Mouse (Mus musculus): ENCODE data around the gene Ero1l. TPM values are rescaled to one million over a fixed set of nuclear protein-coding genes. Genes with fewer than 3 reads are reported as not detected.
A peak's percentile ranks its signal among the peaks of the same experiment; 100 is the strongest.

Ero1l gene
- total and polyA plus RNA-seq, 2 experiments from 2014 or later, result 21.5 to 32.0 TPM

DNA sequence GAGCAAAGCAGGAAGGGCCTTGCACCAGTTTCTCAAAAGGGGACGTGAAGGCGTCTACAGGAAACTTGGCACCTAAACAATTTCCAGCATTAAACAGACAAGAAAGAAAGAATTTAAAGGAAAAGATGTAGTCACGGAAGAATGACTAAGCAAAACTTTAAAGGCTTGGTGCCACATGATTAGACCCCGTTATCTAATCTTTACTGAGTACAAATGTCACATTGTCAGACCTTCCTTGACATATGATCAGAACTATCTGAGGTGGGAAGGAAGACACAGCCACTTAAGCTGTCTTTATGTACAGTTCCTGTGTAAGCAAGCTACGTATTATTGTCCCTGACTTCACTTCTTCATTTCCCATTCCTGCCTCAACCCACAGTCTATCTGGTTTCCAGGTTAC lies 3.1 kb upstream of the Ero1l start:
- DNase-seq (ENCODE audit: low spot score) (no peak), ATAC-seq (ENCODE audit: low FRiP score) (no peak)
- no peaks in the 10 kb centered on the region for H3K9me3 ChIP-seq (ENCODE audit: low read length)
- H3K27ac ChIP-seq (ENCODE audit: low read depth, low read length), result no peak overlapping the region
- no peak overlapping the region for H3K4me2 ChIP-seq (ENCODE audit: low read depth, low read length, poor library complexity, severe bottlenecking)
- no peak overlapping the region for H3K4me3 ChIP-seq (ENCODE audit: low read depth, low read length)
- H3K36me3 ChIP-seq (ENCODE audit: insufficient read depth, low read length), result no peaks in the 10 kb centered on the region
- TF ChIP-seq CTCF (IDR thresholded peaks at IDR 0.05), result no peak
- 0 out of 2 replicates have a peak, but pooled peaks cover 3% of the 10 kb centered on the region for H3K4me1 ChIP-seq (ENCODE audit: insufficient read depth, low read length)
- no peaks in the 10 kb centered on the region for H3K27me3 ChIP-seq (ENCODE audit: insufficient read depth, low read length)
- H3K9ac ChIP-seq (replicated peaks; ENCODE audit: low read length, poor library complexity, severe bottlenecking), result no peak overlapping the region
- WGBS, result 78% methylated on average over 5 of the region's 5 CpGs

GRCm38 (mm10) chr14:45321067-45321466 lies 2.5 kb upstream of the Ero1l start:
- no peaks in the 10 kb centered on the region for H3K36me3 ChIP-seq (ENCODE audit: insufficient read depth, low read length)
- DNase-seq (ENCODE audit: low spot score), result no peak
- no peak overlapping the region for H3K4me2 ChIP-seq (ENCODE audit: low read depth, low read length, poor library complexity, severe bottlenecking)
- 85% methylated on average over 3 of the region's 3 CpGs for WGBS
- H3K9ac ChIP-seq (replicated peaks; ENCODE audit: low read length, poor library complexity, severe bottlenecking), result no peak overlapping the region
- H3K27me3 ChIP-seq (ENCODE audit: insufficient read depth, low read length), result no peaks in the 10 kb centered on the region
- 0 out of 2 replicates have a peak, but pooled peaks cover 7% of the 10 kb centered on the region for H3K4me1 ChIP-seq (ENCODE audit: insufficient read depth, low read length)
- TF ChIP-seq CTCF (IDR thresholded peaks at IDR 0.05), result no peak
- H3K27ac ChIP-seq (ENCODE audit: low read depth, low read length), result no peak overlapping the region
- ATAC-seq (ENCODE audit: low FRiP score), result no peak
- no peak overlapping the region for H3K4me3 ChIP-seq (ENCODE audit: low read depth, low read length)
- no peaks in the 10 kb centered on the region for H3K9me3 ChIP-seq (ENCODE audit: low read length)

DNA sequence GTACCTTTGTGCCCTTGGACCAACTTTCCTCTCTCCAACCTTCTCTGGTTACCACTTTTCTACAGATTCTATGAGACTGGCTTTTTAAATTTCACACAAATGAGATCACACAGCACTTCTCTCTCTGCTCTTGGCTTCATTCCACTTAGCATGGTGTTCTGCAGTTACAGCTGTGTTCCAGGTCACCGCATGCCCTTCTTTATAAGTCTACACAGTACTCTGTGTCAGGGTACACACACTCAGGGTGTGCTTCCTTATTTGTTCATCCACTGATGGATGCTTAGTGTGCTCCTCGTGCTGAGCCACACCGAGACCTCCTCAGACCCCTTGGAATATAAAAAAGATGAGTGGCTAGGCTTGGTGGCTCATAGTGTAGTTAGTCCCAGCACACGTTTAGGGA lies 1.5 kb upstream of the Ero1l start:
- no peak for ATAC-seq (ENCODE audit: low FRiP score)

DNA sequence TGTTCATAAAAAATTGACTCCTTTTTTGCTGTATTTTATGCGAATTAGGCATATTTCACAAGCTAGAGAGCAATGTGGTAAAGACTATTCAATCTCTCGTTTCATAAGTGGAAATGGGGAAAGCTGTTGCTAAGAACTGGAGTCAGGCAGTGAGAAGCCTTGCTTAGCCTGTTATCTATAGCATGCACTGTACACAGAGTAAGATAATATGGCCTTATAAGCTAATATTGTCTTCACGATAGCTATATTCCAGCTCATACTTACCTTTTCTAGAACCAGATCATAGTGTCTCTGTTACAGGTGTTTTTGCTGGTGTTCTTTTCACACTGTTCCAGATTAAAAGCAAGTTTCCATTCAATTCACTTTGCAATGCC lies 653 bp upstream of the Ero1l start:
- Histone ChIP-seq H3K4me2 (ENCODE audit: low read depth, low read length, poor library complexity, severe bottlenecking) (peak overlapping the region; percentile 60; the same call in 1 of the 2 replicates), H3K4me3 (ENCODE audit: low read depth, low read length) (peak overlapping the region; percentile 99; the same call in 1 of the 2 replicates), H3K27me3 (ENCODE audit: insufficient read depth, low read length) (no peaks in the 10 kb centered on the region), H3K9me3 (ENCODE audit: low read length) (no peaks in the 10 kb centered on the region), H3K9ac (replicated peaks; ENCODE audit: low read length, poor library complexity, severe bottlenecking) (no peak overlapping the region), H3K4me1 (ENCODE audit: insufficient read depth, low read length) (0 out of 2 replicates have a peak, but pooled peaks cover 7% of the 10 kb centered on the region), H3K27ac (ENCODE audit: low read depth, low read length) (peak overlapping the region; percentile 93; the same call in 1 of the 2 replicates), H3K36me3 (ENCODE audit: insufficient read depth, low read length) (no peaks in the 10 kb centered on the region)
- WGBS, result 56% methylated on average over 3 of the region's 3 CpGs
- ATAC-seq (ENCODE audit: low FRiP score), result no peak
- no peak for DNase-seq (ENCODE audit: low spot score)
- no peak for TF ChIP-seq CTCF (IDR thresholded peaks at IDR 0.05)

More for the DNA sequence above, 1.5 kb upstream of the Ero1l start:
- Histone ChIP-seq H3K4me3 (ENCODE audit: low read depth, low read length) (no peak overlapping the region), H3K27ac (ENCODE audit: low read depth, low read length) (no peak overlapping the region), H3K27me3 (ENCODE audit: insufficient read depth, low read length) (no peaks in the 10 kb centered on the region), H3K36me3 (ENCODE audit: insufficient read depth, low read length) (no peaks in the 10 kb centered on the region), H3K9ac (replicated peaks; ENCODE audit: low read length, poor library complexity, severe bottlenecking) (no peak overlapping the region), H3K4me2 (ENCODE audit: low read depth, low read length, poor library complexity, severe bottlenecking) (no peak overlapping the region), H3K4me1 (ENCODE audit: insufficient read depth, low read length) (0 out of 2 replicates have a peak, but pooled peaks cover 7% of the 10 kb centered on the region), H3K9me3 (ENCODE audit: low read length) (no peaks in the 10 kb centered on the region)
- WGBS, result 82% methylated on average over 4 of the region's 4 CpGs
- no peak for TF ChIP-seq CTCF (IDR thresholded peaks at IDR 0.05)
- no peak for DNase-seq (ENCODE audit: low spot score)

DNA sequence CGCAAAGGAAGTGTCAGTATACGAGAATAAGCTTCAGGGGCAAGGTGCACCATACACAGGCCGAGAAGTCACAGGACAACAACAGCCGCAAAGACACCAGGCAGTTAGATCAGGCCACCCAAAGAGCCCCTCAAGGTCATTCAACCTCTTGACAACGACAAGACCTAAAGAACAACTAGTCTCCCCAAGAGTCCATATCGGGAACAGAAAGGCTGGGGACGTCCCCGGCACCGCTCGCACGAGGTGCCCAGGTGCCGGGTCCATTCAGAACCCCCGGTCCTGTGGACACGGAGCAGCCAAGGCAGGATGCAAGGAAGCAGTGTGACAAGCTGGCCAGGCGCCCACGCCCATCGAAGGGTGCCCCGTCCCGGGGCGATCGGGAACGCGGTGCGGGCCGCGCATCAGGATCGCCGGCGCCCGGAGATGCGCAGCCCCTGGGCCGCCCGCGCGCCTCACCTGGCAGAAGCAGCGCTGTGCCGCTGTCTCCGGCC lies 605 bp downstream of the Ero1l start:
- ATAC-seq (ENCODE audit: low FRiP score), result peak; percentile 63
- Histone ChIP-seq H3K4me3 (ENCODE audit: low read depth, low read length) (peak overlapping the region; percentile 99), H3K4me2 (ENCODE audit: low read depth, low read length, poor library complexity, severe bottlenecking) (peak overlapping the region; percentile 60), H3K9ac (replicated peaks; ENCODE audit: low read length, poor library complexity, severe bottlenecking) (peak overlapping the region; percentile 93), H3K36me3 (ENCODE audit: insufficient read depth, low read length) (no peaks in the 10 kb centered on the region), H3K4me1 (ENCODE audit: insufficient read depth, low read length) (0 out of 2 replicates have a peak, but pooled peaks cover 7% of the 10 kb centered on the region), H3K9me3 (ENCODE audit: low read length) (no peaks in the 10 kb centered on the region), H3K27me3 (ENCODE audit: insufficient read depth, low read length) (no peaks in the 10 kb centered on the region), H3K27ac (ENCODE audit: low read depth, low read length) (peak overlapping the region; percentile 93)
- WGBS, result 0% methylated on average over 36 of the region's 38 CpGs
- no peak for TF ChIP-seq CTCF (IDR thresholded peaks at IDR 0.05)
- peak; percentile 3 for DNase-seq (ENCODE audit: low spot score)

- WGBS, result 82% methylated on average over 5 of the region's 5 CpGs
- Histone ChIP-seq H3K27me3 (ENCODE audit: insufficient read depth, low read length) (no peaks in the 10 kb centered on the region), H3K4me1 (ENCODE audit: insufficient read depth, low read length) (0 out of 2 replicates have a peak, but pooled peaks cover 7% of the 10 kb centered on the region), H3K9me3 (ENCODE audit: low read length) (no peaks in the 10 kb centered on the region), H3K9ac (replicated peaks; ENCODE audit: low read length, poor library complexity, severe bottlenecking) (peak overlapping the region; percentile 93), H3K4me2 (ENCODE audit: low read depth, low read length, poor library complexity, severe bottlenecking) (peak overlapping the region; percentile 60), H3K27ac (ENCODE audit: low read depth, low read length) (no peak overlapping the region), H3K36me3 (ENCODE audit: insufficient read depth, low read length) (no peaks in the 10 kb centered on the region), H3K4me3 (ENCODE audit: low read depth, low read length) (peak overlapping the region; percentile 99)
- TF ChIP-seq CTCF (IDR thresholded peaks at IDR 0.05), result no peak
- no peak for DNase-seq (ENCODE audit: low spot score)
- no peak for ATAC-seq (ENCODE audit: low FRiP score)
Observed at GRCm38 (mm10) chr14:45316927-45317326, 1.6 kb downstream of the Ero1l start.
